Mouse (Mus musculus) ES-E14 (cell line): ENCODE measurements around the gene AC140267.1. TPM values are rescaled to one million over a fixed set of nuclear protein-coding genes. Genes with fewer than 3 reads are reported as not detected.

Source experiments
- DNase-seq: peaks from one replicate; pipeline ENCODE4 v3.0.0-alpha.2; 2013; ENCODE audit warnings: low read depth, low spot score
- H3K27ac ChIP-seq: 2 replicates; pipeline ENCODE4 v1.5.1; 2012; ENCODE audit warnings: low read depth, mild to moderate bottlenecking, low read length, moderate library complexity, mixed read lengths; ENCODE audit not compliant: poor library complexity, insufficient read depth, severe bottlenecking
- H3K36me3 ChIP-seq: 2 replicates; pipeline ENCODE4 v1.6.1; 2012; ENCODE audit warnings: mild to moderate bottlenecking, low read length, moderate library complexity, mixed read lengths; ENCODE audit not compliant: control insufficient read depth, poor library complexity, insufficient read depth, severe bottlenecking
- H3K4me1 ChIP-seq, 2 experiments: fragments of 150-350 bp in 1 of 2; sonication (generic) in 1 of 2; 2 replicates each; pipeline ENCODE4 v1.6.1; 2012; ENCODE audit warnings: low read length in 2 of 2, mild to moderate bottlenecking in 1 of 2, mixed read lengths in 1 of 2; ENCODE audit not compliant: control insufficient read depth in 2 of 2, insufficient read depth in 2 of 2, poor library complexity in 1 of 2
- H3K4me3 ChIP-seq, 2 experiments: fragments of 150-350 bp in 1 of 2; sonication (generic) in 1 of 2; 2 replicates each; pipeline ENCODE4 v1.5.1; 2012; ENCODE audit warnings: low read length in 2 of 2, low read depth in 1 of 2, mild to moderate bottlenecking in 1 of 2, mixed read lengths in 1 of 2; ENCODE audit not compliant: insufficient read depth in 1 of 2, poor library complexity in 1 of 2, severe bottlenecking in 1 of 2
- H3K9ac ChIP-seq: 2 replicates; pipeline ENCODE4 v1.6.1; 2012; ENCODE audit warnings: low read depth, mild to moderate bottlenecking, low read length, mixed read lengths; ENCODE audit not compliant: poor library complexity, insufficient read depth, severe bottlenecking
- H3K9me3 ChIP-seq: fragments of 150-350 bp; sonication (generic); 2 replicates; pipeline ENCODE4 v1.6.1; 2012; ENCODE audit warnings: low read depth, mild to moderate bottlenecking, low read length; ENCODE audit not compliant: control insufficient read depth, insufficient read depth
- CHD2 ChIP-seq: IDR thresholded peaks from 2 replicates; pipeline ENCODE4 v1.6.1; 2014; ENCODE audit warnings: mild to moderate bottlenecking, low read depth, low read length, inconsistent platforms
- HCFC1 ChIP-seq: IDR thresholded peaks from 2 replicates; pipeline ENCODE4 v1.6.1; 2012; ENCODE audit warnings: low read length, inconsistent platforms, borderline replicate concordance; ENCODE audit not compliant: insufficient read depth
- MAFK ChIP-seq: IDR thresholded peaks from 2 replicates; pipeline ENCODE4 v1.6.1; 2014; ENCODE audit warnings: mild to moderate bottlenecking, low read depth, low read length, inconsistent platforms; ENCODE audit not compliant: insufficient read depth
- ZC3H11A ChIP-seq: IDR thresholded peaks from 2 replicates; pipeline ENCODE4 v1.6.1; 2012; ENCODE audit warnings: low read depth, mild to moderate bottlenecking, inconsistent platforms, low read length, borderline replicate concordance
- ZNF384 ChIP-seq: IDR thresholded peaks from 2 replicates; pipeline ENCODE4 v1.6.1; 2012; ENCODE audit warnings: low read depth, low read length, inconsistent platforms
- in situ Hi-C, 2 experiments: fragments of 600-800 bp; cut with MboI; formaldehyde crosslinking; loops; one replicate each; pipeline ENCODE4 v1.15.1; 2025; ENCODE audit warnings: low sequenced_read_pairs in 2 of 2, inconsistent platforms in 1 of 2; ENCODE audit not compliant: unreplicated experiment in 2 of 2
- total RNA-seq: library from RNA; depleted of rRNA; stranded (reverse); fragments of 300-350 nt; gene quantifications from 2 replicates; pipeline ENCODE4 v1.2.3, GENCODE M21; 2012

AC140267.1 gene
- total RNA-seq, 1 experiment: not detected

GRCm38 (mm10) chr15:80261100-80261499 is 25.5 kb downstream of the AC140267.1 start:
- no peak for DNase-seq
- Histone ChIP-seq H3K4me3 (no peak overlapping the region), H3K36me3 (peaks cover 33% of the 10 kb centered on the region), H3K27ac (no peak overlapping the region), H3K9me3 (no peaks in the 10 kb centered on the region), H3K9ac (no peak overlapping the region), H3K4me1 (peaks cover 0 to 14% of the 10 kb centered on the region in 2 experiments; a peak in 2 of 4 replicates)
- TF ChIP-seq ZC3H11A: no peak
- TF ChIP-seq ZNF384: no peak
- no peak for TF ChIP-seq MAFK
- TF ChIP-seq CHD2: no peak
- no peak for TF ChIP-seq HCFC1
- in situ Hi-C loops: loop anchor here in 1 of 2 experiments (10.0 kb wide), 1 partner anchor 444 kb away; no protein-coding TSS in a partner anchor

DNA sequence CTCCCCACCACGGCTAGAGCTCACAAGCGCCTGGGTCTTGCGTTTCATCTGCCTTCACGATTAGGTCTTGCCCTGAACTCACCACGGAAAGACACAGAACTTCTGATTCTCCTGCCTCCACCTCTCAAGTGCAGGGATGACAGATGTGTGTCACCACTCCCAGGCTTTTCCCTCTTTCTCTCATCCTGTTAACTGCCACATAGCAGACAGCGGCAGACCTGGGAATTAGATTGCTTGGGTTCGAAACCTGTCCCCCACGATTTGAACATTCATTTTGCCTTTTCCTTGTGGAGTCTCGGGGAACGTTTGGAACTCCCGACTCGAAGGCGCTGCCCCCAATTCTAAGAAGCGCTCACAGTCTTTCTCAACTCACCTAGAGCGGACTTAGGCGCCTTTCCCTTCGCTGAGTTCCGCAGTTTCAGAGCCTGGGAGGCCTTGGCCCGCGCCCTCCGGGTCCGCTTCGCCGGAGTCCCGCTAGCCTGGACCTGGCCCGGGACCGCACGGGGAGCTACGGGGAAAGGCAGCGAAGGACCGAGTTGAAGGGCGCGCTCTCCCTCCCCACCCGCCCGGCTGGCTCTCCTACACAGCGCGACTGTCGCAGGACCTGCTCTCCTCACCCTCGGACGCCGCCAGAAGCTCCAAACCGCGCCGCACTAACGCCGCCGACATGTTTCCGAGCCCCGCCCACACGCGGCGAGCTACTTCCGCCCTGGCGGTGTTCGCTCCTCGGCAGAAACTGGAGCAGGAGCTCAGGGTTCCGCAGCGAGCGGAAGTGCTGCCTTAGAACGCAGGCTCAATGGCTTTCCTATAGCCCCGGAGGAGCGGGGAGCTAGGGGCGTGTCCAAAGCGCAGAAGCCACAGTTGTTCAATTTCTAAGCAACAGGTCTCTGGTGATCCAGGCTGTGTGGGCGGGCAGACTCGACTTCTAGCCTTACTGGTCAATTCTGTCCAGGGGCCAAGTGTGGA is 28.3 kb downstream of the AC140267.1 start, which contains the start of gene Rps19bp1:
TSS of gene Rps19bp1 (minus strand) at position 706 of the 966 bp plus-strand sequence.
- H3K4me3 ChIP-seq: peak within 1 kb of the TSS; percentile 84 to 96
- peaks cover 17% of the 10 kb centered on the region for H3K36me3 ChIP-seq
- TF ChIP-seq ZC3H11A (no peak), CHD2 (0 out of 2 replicates have a peak, but pooled peaks have one; percentile 43), ZNF384 (0 out of 2 replicates have a peak, but pooled peaks have one; percentile 4), MAFK (no peak), HCFC1 (peak; percentile 90)
- peaks cover 0 to 8% of the 10 kb centered on the region in 2 experiments; a peak in 2 of 4 replicates for H3K4me1 ChIP-seq
- in situ Hi-C loops: loop anchor here in 1 of 2 experiments (10.0 kb wide), 1 partner anchor 441 kb away; no protein-coding TSS in a partner anchor
- no peak within 1 kb of the TSS for H3K27ac ChIP-seq
- peak; percentile 91 for DNase-seq
- H3K9me3 ChIP-seq: no peaks in the 10 kb centered on the region
- H3K9ac ChIP-seq: peak within 1 kb of the TSS; percentile 86

GRCm38 (mm10) chr15:80266281-80266680 is 30.6 kb downstream of the AC140267.1 start:
- in situ Hi-C loops: loop anchor here (5.0 to 10.0 kb wide), 2 partner anchors 436 to 439 kb away; no protein-coding TSS in a partner anchor
- H3K4me1 ChIP-seq: peaks cover 0 to 2% of the 10 kb centered on the region in 2 experiments; a peak in 2 of 4 replicates
- no peak overlapping the region for H3K9ac ChIP-seq
- H3K4me3 ChIP-seq: no peak overlapping the region
- no peak overlapping the region for H3K27ac ChIP-seq
- peaks cover 4% of the 10 kb centered on the region; the same call in 1 of the 2 replicates for H3K36me3 ChIP-seq
- TF ChIP-seq ZC3H11A (peak; percentile 85), CHD2 (no peak)
- no peaks in the 10 kb centered on the region for H3K9me3 ChIP-seq
- DNase-seq: peak; percentile 75

GRCm38 (mm10) chr15:80271858-80272396 is 36.3 kb downstream of the AC140267.1 start:
- H3K36me3 ChIP-seq: no peaks in the 10 kb centered on the region
- TF ChIP-seq MAFK (no peak), ZNF384 (no peak), ZC3H11A (no peak), HCFC1 (no peak), CHD2 (no peak)
- H3K4me1 ChIP-seq: peaks cover 0 to 4% of the 10 kb centered on the region in 2 experiments; a peak in 1 of 4 replicates
- H3K9me3 ChIP-seq: no peaks in the 10 kb centered on the region
- H3K4me3 ChIP-seq: no peak overlapping the region
- no peak for DNase-seq
- H3K27ac ChIP-seq: no peak overlapping the region
- in situ Hi-C loops: no loop called here
- no peak overlapping the region for H3K9ac ChIP-seq
